Mouse (Mus musculus) CH12.LX (cell line): ENCODE data around the gene Olfr430. TPM values are rescaled to one million over a fixed set of nuclear protein-coding genes. Genes with fewer than 3 reads are reported as not detected.

ENCODE experiments used
- DNase-seq: peaks from one replicate; pipeline ENCODE4 v3.0.0-alpha.2; 2013; ENCODE audit errors: extremely low read depth
- H3K27ac ChIP-seq: 2 replicates; pipeline ENCODE4 v1.5.1; 2012; ENCODE audit warnings: low read depth, mild to moderate bottlenecking, control low read depth, moderate library complexity; ENCODE audit not compliant: insufficient read depth
- H3K27me3 ChIP-seq: replicated peaks from 2 replicates; pipeline ENCODE3; 2012; ENCODE audit warnings: inconsistent platforms
- H3K36me3 ChIP-seq, 2 experiments: replicated peaks in 1 of 2; 2 replicates each; pipeline versions ENCODE3 to v1.6.1; 2012; ENCODE audit warnings: inconsistent platforms in 1 of 2, low read length in 1 of 2, mild to moderate bottlenecking in 1 of 2, mixed read lengths in 1 of 2, moderate library complexity in 1 of 2; ENCODE audit not compliant: control insufficient read depth in 1 of 2, insufficient read depth in 1 of 2
- H3K4me1 ChIP-seq, 2 experiments: 2 replicates each; pipeline ENCODE4 v1.6.1; 2012; ENCODE audit warnings: inconsistent platforms in 1 of 2, moderate library complexity in 1 of 2; ENCODE audit not compliant: insufficient read depth in 2 of 2, control insufficient read depth in 1 of 2
- H3K4me2 ChIP-seq: 2 replicates; pipeline ENCODE4 v1.6.1; 2012; ENCODE audit warnings: low read depth, mild to moderate bottlenecking, control low read depth; ENCODE audit not compliant: poor library complexity, insufficient read depth, severe bottlenecking
- H3K4me3 ChIP-seq, 3 experiments: fragments of 150-350 bp in 1 of 3; sonication (generic) in 1 of 3; replicated peaks in 1 of 3; 2 replicates each; pipeline versions ENCODE3 to v1.5.1; 2011 to 2012; ENCODE audit warnings: low read depth in 2 of 3, low read length in 2 of 3, mild to moderate bottlenecking in 2 of 3, moderate library complexity in 2 of 3, control low read depth in 1 of 3, improper control_type of control experiment in 1 of 3, inconsistent platforms in 1 of 3, mixed read lengths in 1 of 3; ENCODE audit not compliant: poor library complexity in 1 of 3
- H3K79me2 ChIP-seq: replicated peaks from 2 replicates; pipeline ENCODE4 v1.6.1; 2012; ENCODE audit warnings: mild to moderate bottlenecking, moderate library complexity; ENCODE audit not compliant: control insufficient read depth, poor library complexity, insufficient read depth, severe bottlenecking; ENCODE audit errors: extremely low read depth
- H3K9ac ChIP-seq: 2 replicates; pipeline ENCODE4 v1.6.1; 2012; ENCODE audit warnings: low read depth, mild to moderate bottlenecking, control low read depth, moderate library complexity; ENCODE audit not compliant: insufficient read depth
- H3K9me3 ChIP-seq: replicated peaks from 2 replicates; pipeline ENCODE3; 2012; ENCODE audit warnings: low read length, inconsistent platforms, mixed read lengths
- CHD2 ChIP-seq: IDR thresholded peaks from 2 replicates; pipeline ENCODE4 v1.6.1; 2011; ENCODE audit warnings: low read length, improper control_type of control experiment
- CTCF ChIP-seq, 2 experiments: IDR thresholded peaks in 1 of 2; conservative IDR thresholded peaks in 1 of 2; 2 replicates each; pipeline ENCODE4 v1.5.1; 2011 to 2012; ENCODE audit warnings: low read depth in 2 of 2, low read length in 2 of 2, improper control_type of control experiment in 1 of 2, inconsistent platforms in 1 of 2, mild to moderate bottlenecking in 1 of 2, moderate library complexity in 1 of 2
- EP300 ChIP-seq: IDR thresholded peaks from 2 replicates; pipeline ENCODE4 v1.6.1; 2011; ENCODE audit warnings: low read length, improper control_type of control experiment
- JUND ChIP-seq: conservative IDR thresholded peaks from 2 replicates; pipeline ENCODE4 v1.6.1; 2011; ENCODE audit warnings: low read depth, low read length, improper control_type of control experiment
- KAT2A ChIP-seq: IDR thresholded peaks from 2 replicates; pipeline ENCODE4 v1.6.1; 2012; ENCODE audit warnings: low read length, improper control_type of control experiment, inconsistent platforms; ENCODE audit not compliant: insufficient replicate concordance
- MAX ChIP-seq: IDR thresholded peaks from 2 replicates; pipeline ENCODE4 v1.6.1; 2011; ENCODE audit warnings: low read length, improper control_type of control experiment
- MAZ ChIP-seq: IDR thresholded peaks from 2 replicates; pipeline ENCODE4 v1.6.1; 2012; ENCODE audit warnings: low read depth, mild to moderate bottlenecking, inconsistent platforms, low read length, improper control_type of control experiment, moderate library complexity
- NELFE ChIP-seq: IDR thresholded peaks from 2 replicates; pipeline ENCODE4 v1.6.1; 2011; ENCODE audit warnings: low read depth, low read length, improper control_type of control experiment
- NRF1 ChIP-seq: IDR thresholded peaks from 2 replicates; pipeline ENCODE4 v1.6.1; 2014; ENCODE audit warnings: low read depth, mild to moderate bottlenecking, inconsistent platforms, low read length, improper control_type of control experiment, moderate library complexity
- RAD21 ChIP-seq: IDR thresholded peaks from 2 replicates; pipeline ENCODE4 v1.6.1; 2011; ENCODE audit warnings: low read depth, mild to moderate bottlenecking, low read length, improper control_type of control experiment, moderate library complexity
- RCOR1 ChIP-seq: conservative IDR thresholded peaks from 2 replicates; pipeline ENCODE4 v1.6.1; 2012; ENCODE audit warnings: low read depth, mild to moderate bottlenecking, inconsistent platforms, low read length, improper control_type of control experiment
- SIN3A ChIP-seq: IDR thresholded peaks from 2 replicates; pipeline ENCODE4 v1.6.1; 2012; ENCODE audit warnings: low read length, improper control_type of control experiment, inconsistent platforms
- SMC3 ChIP-seq: IDR thresholded peaks from 2 replicates; pipeline ENCODE4 v1.6.1; 2011; ENCODE audit warnings: low read depth, low read length, improper control_type of control experiment
- TBP ChIP-seq: conservative IDR thresholded peaks from 2 replicates; pipeline ENCODE4 v1.6.1; 2011; ENCODE audit warnings: low read depth, low read length, improper control_type of control experiment
- TCF12 ChIP-seq: IDR thresholded peaks from 2 replicates; pipeline ENCODE4 v1.6.1; 2014; ENCODE audit warnings: low read depth, mild to moderate bottlenecking, inconsistent platforms, low read length, improper control_type of control experiment
- USF2 ChIP-seq: conservative IDR thresholded peaks from 2 replicates; pipeline ENCODE4 v1.6.1; 2011; ENCODE audit warnings: low read depth, low read length, improper control_type of control experiment
- ZC3H11A ChIP-seq: IDR thresholded peaks from 2 replicates; pipeline ENCODE4 v1.6.1; 2012; ENCODE audit warnings: low read depth, mild to moderate bottlenecking, inconsistent platforms, low read length, improper control_type of control experiment
- ZKSCAN1 ChIP-seq: IDR thresholded peaks from 2 replicates; pipeline ENCODE4 v1.6.1; 2012; ENCODE audit warnings: low read depth, inconsistent platforms, low read length, improper control_type of control experiment, borderline replicate concordance
- ZMIZ1 ChIP-seq: IDR thresholded peaks from 2 replicates; pipeline ENCODE4 v1.6.1; 2012; ENCODE audit warnings: low read depth, mild to moderate bottlenecking, inconsistent platforms, low read length, improper control_type of control experiment
- dilution Hi-C: fragments of 300-500 bp; cut with MboI; formaldehyde crosslinking; loops from 2 replicates; pipeline ENCODE4 v1.14.3; 2020; ENCODE audit warnings: low sequenced_read_pairs; ENCODE audit not compliant: extremely low pct_unique_long_range_greater_than_20kb, extremely low pct_ligation_motif_present
- in situ Hi-C: fragments of 300-500 bp; cut with MboI; formaldehyde crosslinking; loops from 3 replicates; pipeline ENCODE4 v1.14.3; 2019; ENCODE audit warnings: low sequenced_read_pairs, low pct_ligation_motif_present, low pct_unique_long_range_greater_than_20kb, mixed read lengths
- polyA plus RNA-seq: library from polyadenylated mRNA; unstranded; fragments of >175 nt; gene quantifications from 2 replicates; pipeline ENCODE4 v1.2.1, GENCODE M21; 2012; ENCODE audit warnings: low read depth; ENCODE audit not compliant: insufficient read length
- total RNA-seq, 2 experiments: library from RNA; depleted of rRNA; stranded (reverse); fragments of 300-350 nt in 1 of 2; fragments of >200 nt in 1 of 2; gene quantifications; 2 replicates each; pipeline ENCODE4 v1.2.3; 2012 to 2014

Gene Olfr430
- total and polyA plus RNA-seq, 3 experiments: not detected

GRCm38 (mm10) chr1:174051931-174052536 is 14.4 kb upstream of the Olfr430 start:
- dilution Hi-C loops (no loop called here), in situ Hi-C loops (no loop called here)
- H3K79me2 ChIP-seq: no peaks in the 10 kb centered on the region
- H3K9ac ChIP-seq: no peak overlapping the region
- H3K4me1 ChIP-seq: peaks cover 7 to 10% of the 10 kb centered on the region in 2 experiments; a peak in 3 of 4 replicates
- H3K4me2 ChIP-seq: no peak overlapping the region
- H3K4me3 ChIP-seq: no peak overlapping the region
- no peaks in the 10 kb centered on the region for H3K36me3 ChIP-seq
- TF ChIP-seq TCF12 (no peak), JUND (no peak), RCOR1 (no peak), NRF1 (no peak), ZMIZ1 (no peak), SMC3 (no peak), USF2 (no peak), MAZ (no peak), ZKSCAN1 (no peak), NELFE (no peak), TBP (no peak), CTCF (conservative IDR thresholded peaks at IDR 0.05 in 1 of 2, IDR thresholded peaks at IDR 0.05 in 1 of 2; ENCODE audit: low read depth in 2 of 2, low read length in 2 of 2) (no peak), CHD2 (no peak), RAD21 (no peak), KAT2A (no peak), EP300 (no peak), ZC3H11A (no peak), SIN3A (no peak)
- no peaks in the 10 kb centered on the region for H3K27me3 ChIP-seq
- H3K9me3 ChIP-seq: peaks cover 3% of the 10 kb centered on the region
- no peak for DNase-seq
- no peak overlapping the region; the same call in 1 of the 2 replicates for H3K27ac ChIP-seq

- Histone ChIP-seq H3K36me3 (no peaks in the 10 kb centered on the region), H3K4me1 (peaks cover 7 to 10% of the 10 kb centered on the region in 2 experiments; a peak in 3 of 4 replicates), H3K9ac (no peak overlapping the region), H3K9me3 (peaks cover 3% of the 10 kb centered on the region), H3K4me3 (no peak overlapping the region), H3K27me3 (no peaks in the 10 kb centered on the region), H3K4me2 (no peak overlapping the region), H3K27ac (no peak overlapping the region), H3K79me2 (no peaks in the 10 kb centered on the region)
- no peak for DNase-seq
- dilution Hi-C loops (no loop called here), in situ Hi-C loops (no loop called here)
- no peak for TF ChIP-seq MAX
- peak; percentile 68 for TF ChIP-seq NRF1
These were observed 13.4 kb upstream of the Olfr430 start for GRCm38 (mm10) chr1:174052981-174053380.
